Mouse (Mus musculus) embryonic fibroblast, embryonic 13.5 days (primary cell): ENCODE measurements around the gene Olfr484. TPM values are rescaled to one million over a fixed set of nuclear protein-coding genes. Genes with fewer than 3 reads are reported as not detected.
"Not testable (repeated sequence)": the region's sequence is repeated elsewhere in the genome, so short reads cannot be mapped to it uniquely, and the experiment has no call there.

Source experiments
- H3K27ac ChIP-seq: 2 replicates; pipeline ENCODE4 v1.5.1; 2012; ENCODE audit warnings: low read length, control low read depth, inconsistent platforms; ENCODE audit not compliant: insufficient read depth
- H3K4me1 ChIP-seq: 2 replicates; pipeline ENCODE4 v1.6.1; 2011; ENCODE audit warnings: low read length; ENCODE audit not compliant: control insufficient read depth, insufficient read depth
- H3K4me3 ChIP-seq: 2 replicates; pipeline ENCODE4 v1.5.1; 2011; ENCODE audit warnings: mild to moderate bottlenecking, control low read depth, low read length; ENCODE audit not compliant: insufficient read depth
- CTCF ChIP-seq: IDR thresholded peaks from 2 replicates; pipeline ENCODE4 v1.5.1; 2011; ENCODE audit warnings: mild to moderate bottlenecking, control low read depth, low read length, moderate library complexity, borderline replicate concordance; ENCODE audit not compliant: insufficient read depth
- POLR2A ChIP-seq: IDR thresholded peaks from 2 replicates; pipeline ENCODE4 v1.6.1; 2011; ENCODE audit warnings: low read depth, mild to moderate bottlenecking, control low read depth, low read length, moderate library complexity
- polyA plus RNA-seq: library from polyadenylated mRNA; stranded (reverse); fragments of >200 nt; gene quantifications from 2 replicates; pipeline ENCODE4 v1.2.4, GENCODE M21; 2011; ENCODE audit warnings: low read depth; ENCODE audit not compliant: missing spikeins, insufficient read length

The Olfr484 gene
- not detected in 2 replicates for polyA plus RNA-seq

GRCm38 (mm10) chr7:108127349-108127748, at the start of gene Olfr484:
Gene Olfr484, minus strand, starts transcription at chr7:108127449.
- TF ChIP-seq CTCF (no peak), POLR2A (no peak)
- no peaks in the 10 kb centered on the region for H3K4me1 ChIP-seq
- no peak within 1 kb of the TSS for H3K4me3 ChIP-seq
- H3K27ac ChIP-seq: no peak within 1 kb of the TSS

GRCm38 (mm10) chr7:108172642-108173041, 45.4 kb upstream of the Olfr484 start, which contains the start of gene Olfr486:
Gene Olfr486, minus strand, starts transcription at chr7:108172742.
- H3K4me3 ChIP-seq, H3K4me1 ChIP-seq, H3K27ac ChIP-seq: not testable (repeated sequence)

GRCm38 (mm10) chr7:108159771-108160170, 32.5 kb upstream of the Olfr484 start, which contains the start of gene Olfr485:
Gene Olfr485, minus strand, starts transcription at chr7:108159871.
- no peaks in the 10 kb centered on the region for H3K4me1 ChIP-seq
- no peak within 1 kb of the TSS for H3K27ac ChIP-seq
- no peak within 1 kb of the TSS for H3K4me3 ChIP-seq
- TF ChIP-seq POLR2A (no peak), CTCF (no peak)

- no peak overlapping the region for H3K27ac ChIP-seq
- TF ChIP-seq POLR2A (no peak), CTCF (no peak)
- no peak overlapping the region for H3K4me3 ChIP-seq
- H3K4me1 ChIP-seq: no peaks in the 10 kb centered on the region
Observed at GRCm38 (mm10) chr7:108121416-108121815, 5.8 kb downstream of the Olfr484 start.

GRCm38 (mm10) chr7:108120681-108121080, 6.6 kb downstream of the Olfr484 start:
- H3K4me3 ChIP-seq: no peak overlapping the region
- no peaks in the 10 kb centered on the region for H3K4me1 ChIP-seq
- no peak overlapping the region for H3K27ac ChIP-seq

GRCm38 (mm10) chr7:108100549-108100948, 26.7 kb downstream of the Olfr484 start, which contains the start of gene Olfr483:
Gene Olfr483, plus strand, starts transcription at chr7:108100849.
- Histone ChIP-seq H3K4me3 (no peak within 1 kb of the TSS), H3K4me1 (no peaks in the 10 kb centered on the region), H3K27ac (no peak within 1 kb of the TSS)
- no peak for TF ChIP-seq CTCF

More at GRCm38 (mm10) chr7:108120681-108121080, 6.6 kb downstream of the Olfr484 start:
- TF ChIP-seq CTCF: no peak
- TF ChIP-seq POLR2A: no peak

GRCm38 (mm10) chr7:108097486-108097885, 29.8 kb downstream of the Olfr484 start, which contains the start of gene Olfr482:
Gene Olfr482, minus strand, starts transcription at chr7:108097586.
- no peak for TF ChIP-seq CTCF
- Histone ChIP-seq H3K27ac (no peak within 1 kb of the TSS), H3K4me3 (no peak within 1 kb of the TSS), H3K4me1 (no peaks in the 10 kb centered on the region)

- Histone ChIP-seq H3K4me1 (no peaks in the 10 kb centered on the region), H3K4me3 (no peak within 1 kb of the TSS), H3K27ac (no peak within 1 kb of the TSS)
- TF ChIP-seq CTCF: no peak
- TF ChIP-seq POLR2A: no peak
Observed at GRCm38 (mm10) chr7:108079555-108079954, 47.7 kb downstream of the Olfr484 start, which contains the start of gene Olfr481. Gene Olfr481, plus strand, starts transcription at chr7:108079855.

Other genes with a start within 250 kb of the Olfr484 start
- 0.08 TPM in 1 of 2 replicates, not detected in the other for gene Olfr472, start 229.5 kb downstream of the Olfr484 start, polyA plus RNA-seq
- not detected in 2 replicates for gene Olfr473, start 197.0 kb downstream of the Olfr484 start, polyA plus RNA-seq
- gene Olfr474, start 172.8 kb downstream of the Olfr484 start, polyA plus RNA-seq: not detected in 2 replicates
- gene Olfr476, start 162.6 kb downstream of the Olfr484 start, polyA plus RNA-seq: not detected in 2 replicates
- gene Olfr477, start 140.8 kb downstream of the Olfr484 start, polyA plus RNA-seq: not detected in 2 replicates
- gene Olfr478, start 93.5 kb downstream of the Olfr484 start, polyA plus RNA-seq: not detected in 2 replicates
- not detected in 2 replicates for gene Olfr479, start 76.8 kb downstream of the Olfr484 start, polyA plus RNA-seq
- not detected in 2 replicates for gene Olfr480, start 60.1 kb downstream of the Olfr484 start, polyA plus RNA-seq
- not detected in 2 replicates for gene Olfr481, start 47.6 kb downstream of the Olfr484 start, polyA plus RNA-seq
- not detected in 2 replicates for gene Olfr482, start 29.9 kb downstream of the Olfr484 start, polyA plus RNA-seq
- gene Olfr483, start 26.6 kb downstream of the Olfr484 start, polyA plus RNA-seq: not detected in 2 replicates
- gene Olfr485, start 32.4 kb upstream of the Olfr484 start, polyA plus RNA-seq: not detected in 2 replicates
- not detected in 2 replicates for gene Olfr486, start 45.3 kb upstream of the Olfr484 start, polyA plus RNA-seq
- not detected in 2 replicates for gene Olfr487, start 87.2 kb upstream of the Olfr484 start, polyA plus RNA-seq
- gene Olfr488, start 130.9 kb upstream of the Olfr484 start, polyA plus RNA-seq: not detected in 2 replicates
- not detected in 2 replicates for gene Olfr490, start 161.5 kb upstream of the Olfr484 start, polyA plus RNA-seq
- not detected in 2 replicates for gene Olfr491, start 186.0 kb upstream of the Olfr484 start, polyA plus RNA-seq
- gene Olfr492, start 196.2 kb upstream of the Olfr484 start, polyA plus RNA-seq: not detected in 2 replicates
- not detected in 2 replicates for gene Olfr493, start 219.5 kb upstream of the Olfr484 start, polyA plus RNA-seq
- not detected in 2 replicates for gene Olfr494, start 237.9 kb upstream of the Olfr484 start, polyA plus RNA-seq